Mouse (Mus musculus) stomach, postnatal 0 days (tissue): ENCODE results near the gene Tex13a. TPM values are rescaled to one million over a fixed set of nuclear protein-coding genes. Genes with fewer than 3 reads are reported as not detected.
A peak's percentile ranks its signal among the peaks of the same experiment; 100 is the strongest.

Experiments used
- ATAC-seq: fragments of 200-750 bp; cut with Nextera tagmentation; 2 replicates; pipeline ENCODE4 v1.8.0; 2017; ENCODE audit not compliant: low FRiP score, low TSS enrichment
- DNase-seq: peaks from one replicate; pipeline ENCODE4 v3.0.0-alpha.2; 2016; ENCODE audit warnings: low spot score
- H3K27ac ChIP-seq: fragments of 300-500 bp; sonication (generic); replicated peaks from 2 replicates; pipeline ENCODE4 v1.5.1; 2014; ENCODE audit warnings: mild to moderate bottlenecking, control low read depth
- H3K27me3 ChIP-seq: fragments of 300-500 bp; sonication (generic); 2 replicates; pipeline ENCODE4 v1.6.1; 2014; ENCODE audit warnings: low read length; ENCODE audit not compliant: control insufficient read depth, insufficient read depth
- H3K36me3 ChIP-seq: fragments of 300-500 bp; sonication (generic); 2 replicates; pipeline ENCODE4 v1.6.1; 2014; ENCODE audit warnings: low read length, mixed read lengths; ENCODE audit not compliant: control insufficient read depth, insufficient read depth
- H3K4me1 ChIP-seq: fragments of 300-500 bp; sonication (generic); replicated peaks from 2 replicates; pipeline ENCODE4 v1.6.1; 2014; ENCODE audit warnings: antibody characterized with exemption; ENCODE audit not compliant: control insufficient read depth, insufficient read depth
- H3K4me2 ChIP-seq: fragments of 300-500 bp; sonication (generic); replicated peaks from 2 replicates; pipeline ENCODE4 v1.6.1; 2014; ENCODE audit warnings: low read depth, mild to moderate bottlenecking, control low read depth, moderate library complexity
- H3K4me3 ChIP-seq: fragments of 300-500 bp; sonication (generic); 2 replicates; pipeline ENCODE4 v1.5.1; 2014; ENCODE audit warnings: low read depth, low read length, control low read depth
- H3K9ac ChIP-seq: fragments of 300-500 bp; sonication (generic); 2 replicates; pipeline ENCODE4 v1.6.1; 2014; ENCODE audit warnings: mild to moderate bottlenecking, low read length, control low read depth, mixed read lengths
- H3K9me3 ChIP-seq: fragments of 300-500 bp; sonication (generic); 2 replicates; pipeline ENCODE4 v1.6.1; 2016; ENCODE audit warnings: low read length; ENCODE audit not compliant: control insufficient read depth
- CTCF ChIP-seq: IDR thresholded peaks from 2 replicates; pipeline ENCODE4 v1.5.1; 2016; ENCODE audit warnings: antibody characterized with exemption, low read depth, mild to moderate bottlenecking, moderate library complexity
- EP300 ChIP-seq: optimal IDR thresholded peaks from 2 replicates; pipeline ENCODE3; 2016; ENCODE audit warnings: antibody characterized with exemption
- WGBS: fragments of 180-500 bp; shearing (Covaris S2); extraction: QIAGEN DNeasy Blood & Tissue Kit; methylation state at CpG from one replicate; pipeline ENCODE4 v1.1.7; 2014; 5-methylcytosine and 5-hydroxymethylcytosine counted together
- polyA plus RNA-seq: library from polyadenylated mRNA; unstranded; fragments of >200 nt; fragmentation: Nextera tagmentation; extraction: Ambion mirVana; gene quantifications from 2 replicates; pipeline ENCODE4 v1.2.1, GENCODE M21; 2015

The Tex13a gene
- not detected in 2 replicates for polyA plus RNA-seq

GRCm38 (mm10) chrX:138209480-138209879 is at the start of gene Tex13a:
TSS of gene Tex13a (minus strand) at chrX:138209580.
- DNase-seq (no peak), ATAC-seq (no peak)
- no peak within 1 kb of the TSS for H3K4me2 ChIP-seq
- H3K4me3 ChIP-seq: no peak within 1 kb of the TSS
- H3K36me3 ChIP-seq: no peaks in the 10 kb centered on the region
- H3K4me1 ChIP-seq: no peaks in the 10 kb centered on the region
- no peak within 1 kb of the TSS for H3K27ac ChIP-seq
- TF ChIP-seq EP300 (no peak), CTCF (no peak)
- WGBS: 82% methylated on average over 3 of the region's 3 CpGs
- no peaks in the 10 kb centered on the region for H3K27me3 ChIP-seq
- no peaks in the 10 kb centered on the region for H3K9me3 ChIP-seq
- H3K9ac ChIP-seq: no peak within 1 kb of the TSS

- 52% methylated on average over 4 of the region's 4 CpGs for WGBS
- no peaks in the 10 kb centered on the region for H3K9me3 ChIP-seq
- ATAC-seq (no peak), DNase-seq (no peak)
- no peak overlapping the region for H3K27ac ChIP-seq
- no peak overlapping the region for H3K9ac ChIP-seq
- H3K4me3 ChIP-seq: no peak overlapping the region
- no peak for TF ChIP-seq EP300
- TF ChIP-seq CTCF: no peak
- H3K4me2 ChIP-seq: no peak overlapping the region
- H3K36me3 ChIP-seq: no peaks in the 10 kb centered on the region
- H3K4me1 ChIP-seq: no peaks in the 10 kb centered on the region
- H3K27me3 ChIP-seq: no peaks in the 10 kb centered on the region
Measured at GRCm38 (mm10) chrX:138234626-138235025, 25.2 kb upstream of the Tex13a start.

- Histone ChIP-seq H3K4me3 (no peak overlapping the region), H3K9me3 (no peaks in the 10 kb centered on the region), H3K9ac (no peak overlapping the region), H3K36me3 (no peaks in the 10 kb centered on the region), H3K4me2 (no peak overlapping the region), H3K4me1 (no peaks in the 10 kb centered on the region), H3K27me3 (no peaks in the 10 kb centered on the region), H3K27ac (no peak overlapping the region)
- no peak for DNase-seq
- ATAC-seq: no peak
- WGBS: 15% methylated on average over 3 of the region's 3 CpGs
- TF ChIP-seq EP300 (no peak), CTCF (peak; percentile 71)
Measured at GRCm38 (mm10) chrX:138170146-138170545, 39.2 kb downstream of the Tex13a start.
